Mouse (Mus musculus): ENCODE data around the gene Fermt2.

The Fermt2 gene

GRCm38 (mm10) chr14:45463599-45463998, 66.3 kb downstream of the Fermt2 start:
- no peak for DNase-seq (ENCODE audit: low spot score in 2 of 2)

- DNase-seq (ENCODE audit: low spot score in 2 of 2) = no peak
Observed at GRCm38 (mm10) chr14:45462875-45463475, 66.9 kb downstream of the Fermt2 start.

- DNase-seq (ENCODE audit: low spot score in 2 of 2) = no peak
Observed at GRCm38 (mm10) chr14:45462374-45462773, 67.5 kb downstream of the Fermt2 start.

- DNase-seq (ENCODE audit: low spot score in 2 of 2) = no peak
Observed at GRCm38 (mm10) chr14:45461945-45462344, 68.0 kb downstream of the Fermt2 start.

- DNase-seq (ENCODE audit: low spot score in 2 of 2) = no peak
Observed at GRCm38 (mm10) chr14:45460491-45460890, 69.4 kb downstream of the Fermt2 start.

- DNase-seq (ENCODE audit: low spot score in 2 of 2) = no peak
Observed at GRCm38 (mm10) chr14:45459877-45460276, 70.0 kb downstream of the Fermt2 start.

- DNase-seq (ENCODE audit: low spot score in 2 of 2) = no peak
Observed at GRCm38 (mm10) chr14:45457003-45457402, 72.9 kb downstream of the Fermt2 start.

GRCm38 (mm10) chr14:45456502-45456846, 73.4 kb downstream of the Fermt2 start:
- no peak for DNase-seq (ENCODE audit: low spot score in 2 of 2)

- DNase-seq (ENCODE audit: low spot score in 2 of 2) = no peak
Observed at GRCm38 (mm10) chr14:45455651-45456501, 74.0 kb downstream of the Fermt2 start.

GRCm38 (mm10) chr14:45453538-45454233, 76.2 kb downstream of the Fermt2 start:
- no peak for DNase-seq (ENCODE audit: low spot score in 2 of 2)

- DNase-seq (ENCODE audit: low spot score in 2 of 2) = no peak
Observed at GRCm38 (mm10) chr14:45452861-45453512, 76.9 kb downstream of the Fermt2 start.

GRCm38 (mm10) chr14:45452148-45452547, 77.8 kb downstream of the Fermt2 start:
- DNase-seq (ENCODE audit: low spot score in 2 of 2) = no peak

GRCm38 (mm10) chr14:45451090-45451489, 78.8 kb downstream of the Fermt2 start:
- no peak for DNase-seq (ENCODE audit: low spot score in 2 of 2)

- DNase-seq (ENCODE audit: low spot score in 2 of 2) = no peak
Observed at GRCm38 (mm10) chr14:45446777-45447176, 83.1 kb downstream of the Fermt2 start.

- no peak for DNase-seq (ENCODE audit: low spot score in 2 of 2)
Observed at GRCm38 (mm10) chr14:45445445-45445844, 84.5 kb downstream of the Fermt2 start.

- DNase-seq (ENCODE audit: low spot score in 2 of 2) = no peak
Observed at GRCm38 (mm10) chr14:45444870-45445269, 85.0 kb downstream of the Fermt2 start.

GRCm38 (mm10) chr14:45442781-45443560, 86.9 kb downstream of the Fermt2 start:
- no peak for DNase-seq (ENCODE audit: low spot score in 2 of 2)

GRCm38 (mm10) chr14:45441291-45441690, 88.6 kb downstream of the Fermt2 start:
- no peak for DNase-seq (ENCODE audit: low spot score in 2 of 2)

- DNase-seq (ENCODE audit: low spot score in 2 of 2) = no peak
Observed at GRCm38 (mm10) chr14:45439387-45439786, 90.5 kb downstream of the Fermt2 start.

- no peak for DNase-seq (ENCODE audit: low spot score in 2 of 2)
Observed at GRCm38 (mm10) chr14:45438931-45439275, 91.0 kb downstream of the Fermt2 start.

- DNase-seq (ENCODE audit: low spot score in 2 of 2) = no peak
Observed at GRCm38 (mm10) chr14:45438250-45438930, 91.5 kb downstream of the Fermt2 start.

All from right cerebral cortex, adult 2 months (tissue).